Mouse (Mus musculus): ENCODE measurements around the gene Dusp6. TPM values are rescaled to one million over a fixed set of nuclear protein-coding genes. Genes with fewer than 3 reads are reported as not detected.

The Dusp6 gene
- total and polyA plus RNA-seq, 2 experiments = 29.9 to 48.4 TPM

- H3K9ac ChIP-seq (ENCODE audit: low read depth, low read length) = no peak overlapping the region
- TF ChIP-seq CTCF (IDR thresholded peaks at IDR 0.05; ENCODE audit: low read depth, low read length) (no peak), POLR2A (IDR thresholded peaks at IDR 0.05; ENCODE audit: extremely low read depth, insufficient read depth, low read length) (no peak)
- no peak for DNase-seq (ENCODE audit: extremely low read depth, low read depth, low spot score)
- 95% methylated on average over 10 of the region's 10 CpGs for WGBS
- no peaks in the 10 kb centered on the region for H3K79me2 ChIP-seq (ENCODE audit: control insufficient read depth, insufficient read depth, low read length)
- H3K4me3 ChIP-seq (ENCODE audit: insufficient read depth, low read depth, low read length) = no peak overlapping the region
- H3K27me3 ChIP-seq (ENCODE audit: control insufficient read depth, insufficient read depth, low read length) = no peaks in the 10 kb centered on the region
- no peaks in the 10 kb centered on the region for H3K36me3 ChIP-seq (ENCODE audit: control insufficient read depth, insufficient read depth, low read length)
- H3K27ac ChIP-seq (replicated peaks; ENCODE audit: insufficient read depth, low read depth, low read length) = no peak overlapping the region
- no peaks in the 10 kb centered on the region; the same call in 1 of the 2 replicates for H3K4me1 ChIP-seq (ENCODE audit: control insufficient read depth, insufficient read depth, low read length)
Observed at GRCm38 (mm10) chr10:99310204-99310603, 47.2 kb downstream of the Dusp6 start.

GRCm38 (mm10) chr10:99311956-99312355 lies 48.9 kb downstream of the Dusp6 start:
- no peak for TF ChIP-seq POLR2A (IDR thresholded peaks at IDR 0.05; ENCODE audit: extremely low read depth, insufficient read depth, low read length)
- no peak for TF ChIP-seq CTCF (IDR thresholded peaks at IDR 0.05; ENCODE audit: low read depth, low read length)
- 85% methylated on average over 1 of the region's 1 CpGs for WGBS
- H3K79me2 ChIP-seq (ENCODE audit: control insufficient read depth, insufficient read depth, low read length) = no peaks in the 10 kb centered on the region
- H3K27me3 ChIP-seq (ENCODE audit: control insufficient read depth, insufficient read depth, low read length) = no peaks in the 10 kb centered on the region
- no peaks in the 10 kb centered on the region; the same call in 1 of the 2 replicates for H3K4me1 ChIP-seq (ENCODE audit: control insufficient read depth, insufficient read depth, low read length)
- no peak overlapping the region for H3K9ac ChIP-seq (ENCODE audit: low read depth, low read length)
- H3K36me3 ChIP-seq (ENCODE audit: control insufficient read depth, insufficient read depth, low read length) = no peaks in the 10 kb centered on the region
- no peak overlapping the region for H3K4me3 ChIP-seq (ENCODE audit: insufficient read depth, low read depth, low read length)
- DNase-seq (ENCODE audit: extremely low read depth, low read depth, low spot score) = no peak
- H3K27ac ChIP-seq (replicated peaks; ENCODE audit: insufficient read depth, low read depth, low read length) = no peak overlapping the region

- TF ChIP-seq POLR2A (IDR thresholded peaks at IDR 0.05; ENCODE audit: extremely low read depth, insufficient read depth, low read length) (no peak), CTCF (IDR thresholded peaks at IDR 0.05; ENCODE audit: low read depth, low read length) (no peak)
- Histone ChIP-seq H3K9ac (ENCODE audit: low read depth, low read length) (no peak overlapping the region), H3K36me3 (ENCODE audit: control insufficient read depth, insufficient read depth, low read length) (no peaks in the 10 kb centered on the region), H3K4me1 (ENCODE audit: control insufficient read depth, insufficient read depth, low read length) (no peaks in the 10 kb centered on the region; the same call in 1 of the 2 replicates), H3K4me3 (ENCODE audit: insufficient read depth, low read depth, low read length) (no peak overlapping the region), H3K27me3 (ENCODE audit: control insufficient read depth, insufficient read depth, low read length) (no peaks in the 10 kb centered on the region), H3K27ac (replicated peaks; ENCODE audit: insufficient read depth, low read depth, low read length) (no peak overlapping the region), H3K79me2 (ENCODE audit: control insufficient read depth, insufficient read depth, low read length) (no peaks in the 10 kb centered on the region)
- peak; percentile 80 for DNase-seq (ENCODE audit: extremely low read depth, low read depth, low spot score)
- 23% methylated on average over 7 of the region's 7 CpGs for WGBS
Observed at GRCm38 (mm10) chr10:99314366-99314765, 51.3 kb downstream of the Dusp6 start.

- no peak for DNase-seq (ENCODE audit: extremely low read depth, low read depth, low spot score)
- no peak for TF ChIP-seq CTCF (IDR thresholded peaks at IDR 0.05; ENCODE audit: low read depth, low read length)
- no peak for TF ChIP-seq POLR2A (IDR thresholded peaks at IDR 0.05; ENCODE audit: extremely low read depth, insufficient read depth, low read length)
- Histone ChIP-seq H3K27ac (replicated peaks; ENCODE audit: insufficient read depth, low read depth, low read length) (no peak overlapping the region), H3K79me2 (ENCODE audit: control insufficient read depth, insufficient read depth, low read length) (no peaks in the 10 kb centered on the region), H3K9ac (ENCODE audit: low read depth, low read length) (no peak overlapping the region), H3K4me1 (ENCODE audit: control insufficient read depth, insufficient read depth, low read length) (no peaks in the 10 kb centered on the region; the same call in 1 of the 2 replicates), H3K27me3 (ENCODE audit: control insufficient read depth, insufficient read depth, low read length) (no peaks in the 10 kb centered on the region), H3K36me3 (ENCODE audit: control insufficient read depth, insufficient read depth, low read length) (no peaks in the 10 kb centered on the region), H3K4me3 (ENCODE audit: insufficient read depth, low read depth, low read length) (no peak overlapping the region)
Observed at GRCm38 (mm10) chr10:99317057-99317456, 54.0 kb downstream of the Dusp6 start.

Other genes starting within 250 kb of the Dusp6 start
- 1.8 and 2.3 TPM in 2 replicates for gene Poc1b, start 156.2 kb upstream of the Dusp6 start, total RNA-seq (2014; rRNA removed)
- 1.7 and 2.0 TPM in 2 replicates for gene Poc1b, start 156.2 kb upstream of the Dusp6 start, polyA plus RNA-seq (2012; rRNA removed)
- gene Galnt4, start 155.1 kb upstream of the Dusp6 start, total RNA-seq (2014; rRNA removed) = 6.6 and 6.9 TPM in 2 replicates
- 1.0 and 1.3 TPM in 2 replicates for gene Galnt4, start 155.1 kb upstream of the Dusp6 start, polyA plus RNA-seq (2012; rRNA removed)
- gene Phxr2, start 136.9 kb upstream of the Dusp6 start, total RNA-seq (2014; rRNA removed) = not detected in 2 replicates
- not detected in 2 replicates for gene Phxr2, start 136.9 kb upstream of the Dusp6 start, polyA plus RNA-seq (2012; rRNA removed)